Mouse (Mus musculus): ENCODE measurements around the gene Ubc. TPM values are rescaled to one million over a fixed set of nuclear protein-coding genes. Genes with fewer than 3 reads are reported as not detected.
A peak's percentile ranks its signal among the peaks of the same experiment; 100 is the strongest.

The Ubc gene
- polyA plus RNA-seq, 2 experiments: 221 to 313 TPM

- peaks cover 17% of the 10 kb centered on the region for H3K36me3 ChIP-seq (replicated peaks; ENCODE audit: control insufficient read depth, insufficient read depth, low read depth)
- no peaks in the 10 kb centered on the region for H3K27me3 ChIP-seq (ENCODE audit: control insufficient read depth, insufficient read depth, low read length)
- H3K9me3 ChIP-seq (ENCODE audit: control insufficient read depth, low read length): no peaks in the 10 kb centered on the region
- TF ChIP-seq CTCF (IDR thresholded peaks at IDR 0.05; ENCODE audit: low read depth) (no peak), EP300 (IDR thresholded peaks at IDR 0.05; ENCODE audit: low read depth) (no peak)
- H3K27ac ChIP-seq: no peak overlapping the region
- H3K4me2 ChIP-seq (ENCODE audit: low read depth): no peak overlapping the region
- H3K4me1 ChIP-seq (replicated peaks; ENCODE audit: control insufficient read depth in 2 of 2, insufficient read depth in 2 of 2, low read length in 1 of 2): no peaks in the 10 kb centered on the region
- H3K4me3 ChIP-seq (ENCODE audit: insufficient read depth in 1 of 2, low read depth in 2 of 2, low read length in 2 of 2): no peak overlapping the region
- H3K9ac ChIP-seq (replicated peaks): no peak overlapping the region
- ATAC-seq (ENCODE audit: insufficient read depth) (0 out of 2 replicates have a peak, but pooled peaks have one; percentile 6), DNase-seq (ENCODE audit: low read depth in 3 of 3, low spot score in 3 of 3) (no peak)
- 72% methylated on average over 5 of the region's 5 CpGs for WGBS (ENCODE audit: insufficient replicate concordance)
These were observed 7.9 kb downstream of the Ubc start for GRCm38 (mm10) chr5:125381954-125382672.

- no peak for TF ChIP-seq EP300 (IDR thresholded peaks at IDR 0.05; ENCODE audit: low read depth)
- TF ChIP-seq CTCF (IDR thresholded peaks at IDR 0.05; ENCODE audit: low read depth): 0 out of 2 replicates have a peak, but pooled peaks have one; percentile 16
- Histone ChIP-seq H3K9me3 (ENCODE audit: control insufficient read depth, low read length) (no peaks in the 10 kb centered on the region), H3K4me1 (replicated peaks; ENCODE audit: control insufficient read depth in 2 of 2, insufficient read depth in 2 of 2, low read length in 1 of 2) (no peaks in the 10 kb centered on the region), H3K4me2 (ENCODE audit: low read depth) (no peak overlapping the region), H3K27ac (no peak overlapping the region), H3K4me3 (ENCODE audit: insufficient read depth in 1 of 2, low read depth in 2 of 2, low read length in 2 of 2) (no peak overlapping the region), H3K36me3 (replicated peaks; ENCODE audit: control insufficient read depth, insufficient read depth, low read depth) (no peaks in the 10 kb centered on the region; the same call in 1 of the 2 replicates), H3K27me3 (ENCODE audit: control insufficient read depth, insufficient read depth, low read length) (no peaks in the 10 kb centered on the region), H3K9ac (replicated peaks) (no peak overlapping the region)
- ATAC-seq (ENCODE audit: insufficient read depth) (no peak), DNase-seq (ENCODE audit: low read depth in 3 of 3, low spot score in 3 of 3) (no peak)
- WGBS (ENCODE audit: insufficient replicate concordance): 67% methylated on average over 5 of the region's 5 CpGs
These were observed 11.1 kb downstream of the Ubc start for GRCm38 (mm10) chr5:125378919-125379318.

GRCm38 (mm10) chr5:125377214-125377613, 12.8 kb downstream of the Ubc start:
- TF ChIP-seq CTCF (IDR thresholded peaks at IDR 0.05; ENCODE audit: low read depth) (no peak), EP300 (IDR thresholded peaks at IDR 0.05; ENCODE audit: low read depth) (no peak)
- no peaks in the 10 kb centered on the region for H3K27me3 ChIP-seq (ENCODE audit: control insufficient read depth, insufficient read depth, low read length)
- WGBS (ENCODE audit: insufficient replicate concordance): 65% methylated on average over 7 of the region's 7 CpGs
- H3K9me3 ChIP-seq (ENCODE audit: control insufficient read depth, low read length): no peaks in the 10 kb centered on the region
- H3K4me1 ChIP-seq (replicated peaks; ENCODE audit: control insufficient read depth in 2 of 2, insufficient read depth in 2 of 2, low read length in 1 of 2): no peaks in the 10 kb centered on the region
- DNase-seq (ENCODE audit: low read depth in 3 of 3, low spot score in 3 of 3) (no peak), ATAC-seq (ENCODE audit: insufficient read depth) (no peak)
- H3K9ac ChIP-seq (replicated peaks): no peak overlapping the region
- H3K27ac ChIP-seq: no peak overlapping the region
- H3K4me2 ChIP-seq (ENCODE audit: low read depth): no peak overlapping the region
- no peaks in the 10 kb centered on the region for H3K36me3 ChIP-seq (replicated peaks; ENCODE audit: control insufficient read depth, insufficient read depth, low read depth)
- H3K4me3 ChIP-seq (ENCODE audit: insufficient read depth in 1 of 2, low read depth in 2 of 2, low read length in 2 of 2): no peak overlapping the region

DNA sequence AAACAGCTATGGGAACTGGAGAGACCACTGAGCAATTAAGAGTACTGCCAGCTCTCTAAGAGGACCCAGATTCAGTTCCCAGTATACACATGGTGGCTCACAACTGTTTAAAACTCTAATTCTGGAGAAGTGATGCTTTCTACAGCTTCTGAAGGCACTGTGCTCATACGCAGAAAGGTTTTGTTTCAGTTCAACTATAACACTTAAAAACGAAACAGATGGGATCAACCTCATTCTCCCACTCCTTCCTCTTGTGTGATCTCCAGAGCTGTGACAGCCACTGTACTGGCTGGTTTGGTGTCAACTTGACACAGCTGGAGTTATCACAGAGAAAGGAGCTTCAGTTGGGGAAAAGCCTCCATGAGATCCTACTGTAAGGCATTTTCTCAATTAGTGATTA, 14.1 kb downstream of the Ubc start:
- Histone ChIP-seq H3K9me3 (ENCODE audit: control insufficient read depth, low read length) (no peaks in the 10 kb centered on the region), H3K4me2 (ENCODE audit: low read depth) (no peak overlapping the region), H3K9ac (replicated peaks) (no peak overlapping the region), H3K4me3 (ENCODE audit: insufficient read depth in 1 of 2, low read depth in 2 of 2, low read length in 2 of 2) (no peak overlapping the region), H3K36me3 (replicated peaks; ENCODE audit: control insufficient read depth, insufficient read depth, low read depth) (no peaks in the 10 kb centered on the region), H3K4me1 (replicated peaks; ENCODE audit: control insufficient read depth in 2 of 2, insufficient read depth in 2 of 2, low read length in 1 of 2) (no peaks in the 10 kb centered on the region), H3K27ac (no peak overlapping the region), H3K27me3 (ENCODE audit: control insufficient read depth, insufficient read depth, low read length) (no peaks in the 10 kb centered on the region)
- TF ChIP-seq EP300 (IDR thresholded peaks at IDR 0.05; ENCODE audit: low read depth) (no peak), CTCF (IDR thresholded peaks at IDR 0.05; ENCODE audit: low read depth) (no peak)
- no peak for DNase-seq (ENCODE audit: low read depth in 3 of 3, low spot score in 3 of 3)
- WGBS (ENCODE audit: insufficient replicate concordance): 59% methylated on average over 2 of the region's 2 CpGs
- ATAC-seq (ENCODE audit: insufficient read depth): no peak

DNA sequence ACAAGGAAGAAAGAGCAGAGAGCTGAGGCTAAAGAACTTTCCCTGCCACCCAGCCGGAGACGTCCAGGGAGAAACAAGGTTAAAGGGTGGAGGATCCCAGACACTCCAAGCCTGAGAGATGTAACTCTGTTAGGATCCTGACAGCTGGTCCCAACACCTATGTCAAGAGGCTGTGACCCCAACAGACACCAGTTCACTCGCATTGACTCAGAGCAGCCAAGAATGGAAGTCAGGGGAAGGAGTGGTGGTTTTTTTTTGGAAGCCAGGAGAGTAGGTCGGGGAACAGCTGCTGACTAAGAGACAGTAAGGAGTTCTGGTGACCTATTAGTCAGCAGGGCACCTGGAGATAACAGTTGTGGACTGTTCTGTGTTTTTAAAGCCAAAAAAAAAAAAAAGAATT, 18.0 kb downstream of the Ubc start:
- H3K9ac ChIP-seq (replicated peaks): no peak overlapping the region
- no peak overlapping the region for H3K27ac ChIP-seq
- WGBS (ENCODE audit: insufficient replicate concordance): 58% methylated on average over 4 of the region's 4 CpGs

More for the DNA sequence above, 18.0 kb downstream of the Ubc start:
- Histone ChIP-seq H3K4me1 (replicated peaks; ENCODE audit: control insufficient read depth in 2 of 2, insufficient read depth in 2 of 2, low read length in 1 of 2) (no peaks in the 10 kb centered on the region), H3K36me3 (replicated peaks; ENCODE audit: control insufficient read depth, insufficient read depth, low read depth) (no peaks in the 10 kb centered on the region), H3K4me3 (ENCODE audit: insufficient read depth in 1 of 2, low read depth in 2 of 2, low read length in 2 of 2) (no peak overlapping the region), H3K4me2 (ENCODE audit: low read depth) (no peak overlapping the region), H3K27me3 (ENCODE audit: control insufficient read depth, insufficient read depth, low read length) (no peaks in the 10 kb centered on the region), H3K9me3 (ENCODE audit: control insufficient read depth, low read length) (no peaks in the 10 kb centered on the region)
- no peak for ATAC-seq (ENCODE audit: insufficient read depth)
- no peak for DNase-seq (ENCODE audit: low read depth in 3 of 3, low spot score in 3 of 3)
- TF ChIP-seq CTCF (IDR thresholded peaks at IDR 0.05; ENCODE audit: low read depth) (no peak), EP300 (IDR thresholded peaks at IDR 0.05; ENCODE audit: low read depth) (no peak)
